ENCODE assay signal across 13 mouse cellular contexts in the genomic region with DNA sequence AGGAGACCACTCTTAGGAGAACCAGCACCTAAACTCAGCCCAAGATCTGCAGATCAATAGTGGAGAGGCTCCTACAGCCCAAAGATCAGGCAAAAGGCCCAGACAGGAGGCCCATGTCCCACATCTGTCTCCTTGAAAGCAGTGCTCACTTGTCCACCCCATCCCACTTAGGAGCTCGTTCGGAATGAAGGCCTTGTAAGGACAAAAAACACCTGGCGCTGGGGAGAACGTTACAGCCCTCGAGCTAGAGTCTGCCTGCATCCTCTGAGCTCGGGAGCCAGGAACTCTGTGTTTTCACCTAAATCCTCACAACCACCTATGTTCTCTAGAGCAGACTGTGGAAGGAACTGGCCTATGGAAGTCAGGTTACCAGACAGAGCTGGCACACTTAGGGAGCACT.
DNase-seq lines count a peak whose midpoint lies in the region; ATAC-seq and TF ChIP-seq lines count a peak whose summit lies in the region.
"Had no signal": no experiment of that assay in that cellular context is flagged by ENCODE, and none has a peak within 500 bp of the region (broad histone marks: within the 10 kb centered on the region; RNA-seq: fewer than 3 reads in every experiment).

No protein-coding gene starts in this region.

- H3K4me2 ChIP-seq in lung, embryonic 14.5 days, result no peak overlapping the region
- no peak overlapping the region for H3K4me2 ChIP-seq in embryonic facial prominence, embryonic 15.5 days (replicated peaks)

- H3K27me3 ChIP-seq in heart, adult 2 months (ENCODE audit: control insufficient read depth, insufficient read depth, low read length), result no peaks in the 10 kb centered on the region
- H3K27me3 ChIP-seq in lung, embryonic 14.5 days (ENCODE audit: insufficient read depth, low read length), result no peaks in the 10 kb centered on the region
- H3K27me3 ChIP-seq in embryonic facial prominence, embryonic 15.5 days, result no peaks in the 10 kb centered on the region

- no peak for TF ChIP-seq CTCF in heart, adult 2 months (IDR thresholded peaks at IDR 0.05)
- TF ChIP-seq CTCF in lung, embryonic 14.5 days (IDR thresholded peaks at IDR 0.05; ENCODE audit: low read depth), result no peak
- no peak for TF ChIP-seq CTCF in olfactory bulb, adult 2 months (IDR thresholded peaks at IDR 0.05; ENCODE audit: insufficient read depth, low read depth, low read length)

- DNase-seq in heart, adult 2 months, result no peak
- no peak for DNase-seq in heart, adult 8-10 months (ENCODE audit: low spot score)
- DNase-seq in lung, embryonic 14.5 days, result no peak
- no peak for DNase-seq in lung, postnatal 10 days
- no peak for DNase-seq in natural killer cell, adult 2 months (ENCODE audit: low spot score in 2 of 2)
- no peak for DNase-seq in spleen, adult 12 weeks (ENCODE audit: low spot score)
- DNase-seq: B cell, adult 2 months; cerebellum, adult 9-10 months; thymus, postnatal 4 days had no signal

- no peak overlapping the region for H3K9ac ChIP-seq in heart, adult 2 months (ENCODE audit: low read depth, low read length)
- H3K9ac ChIP-seq in lung, embryonic 14.5 days, result no peak overlapping the region
- H3K9ac ChIP-seq in embryonic facial prominence, embryonic 15.5 days, result no peak overlapping the region

- no peak for ATAC-seq in lung, embryonic 14.5 days (ENCODE audit: insufficient read depth)
- no peak for ATAC-seq in embryonic facial prominence, embryonic 15.5 days (ENCODE audit: insufficient number of reproducible peaks, low FRiP score, low TSS enrichment, low read depth)
- ATAC-seq: forebrain, embryonic 16.5 days had no signal

- no peak overlapping the region for H3K4me3 ChIP-seq in heart, adult 2 months
- H3K4me3 ChIP-seq in lung, embryonic 14.5 days (ENCODE audit: low read depth, low read length), result no peak overlapping the region
- no peak overlapping the region for H3K4me3 ChIP-seq in embryonic facial prominence, embryonic 15.5 days (replicated peaks)
- H3K4me3 ChIP-seq in olfactory bulb, adult 2 months (ENCODE audit: insufficient read depth, low read depth, low read length), result no peak overlapping the region
- H3K4me3 ChIP-seq: left cerebral cortex, adult 2 months had no signal

- intact Hi-C loops in heart, adult 2 months (cut with DNase I), result loop anchor here (2.0 kb wide), 1 partner anchor 14 kb away; no protein-coding TSS in a partner anchor

- H3K79me2 ChIP-seq in heart, adult 2 months (replicated peaks; ENCODE audit: control insufficient read depth, insufficient read depth, low read length), result no peaks in the 10 kb centered on the region

- peaks cover 20% of the 10 kb centered on the region for H3K4me1 ChIP-seq in heart, adult 2 months (ENCODE audit: control insufficient read depth, insufficient read depth, low read length)
- peaks cover 24% of the 10 kb centered on the region; the same call in 1 of the 2 replicates for H3K4me1 ChIP-seq in lung, embryonic 14.5 days (ENCODE audit: insufficient read depth)
- peaks cover 41% of the 10 kb centered on the region for H3K4me1 ChIP-seq in embryonic facial prominence, embryonic 15.5 days
- peaks cover 34% of the 10 kb centered on the region for H3K4me1 ChIP-seq in olfactory bulb, adult 2 months (ENCODE audit: control insufficient read depth, insufficient read depth, low read length)

- 52% methylated on average over 6 of the region's 6 CpGs for WGBS in heart, adult 2 months
- 15% methylated on average over 6 of the region's 6 CpGs for WGBS in lung, embryonic 14.5 days
- WGBS in embryonic facial prominence, embryonic 15.5 days, result 39% methylated on average over 6 of the region's 6 CpGs
- 37% methylated on average over 6 of the region's 6 CpGs for WGBS in olfactory bulb, adult 2 months

- H3K36me3 ChIP-seq in heart, adult 2 months (ENCODE audit: control insufficient read depth, insufficient read depth, low read length), result peaks cover 2% of the 10 kb centered on the region; the same call in 1 of the 2 replicates
- H3K36me3 ChIP-seq in lung, embryonic 14.5 days (ENCODE audit: insufficient read depth), result no peaks in the 10 kb centered on the region
- H3K36me3 ChIP-seq in embryonic facial prominence, embryonic 15.5 days, result no peaks in the 10 kb centered on the region

- no peaks in the 10 kb centered on the region for H3K9me3 ChIP-seq in lung, embryonic 14.5 days (ENCODE audit: low read depth, low read length)
- no peaks in the 10 kb centered on the region for H3K9me3 ChIP-seq in embryonic facial prominence, embryonic 15.5 days (replicated peaks)

- H3K27ac ChIP-seq in heart, adult 2 months, result peak overlapping the region; percentile 84
- peak overlapping the region; percentile 78 for H3K27ac ChIP-seq in lung, embryonic 14.5 days (ENCODE audit: low read depth)
- H3K27ac ChIP-seq in embryonic facial prominence, embryonic 15.5 days (replicated peaks), result peak overlapping the region; percentile 65; the same call in 1 of the 2 replicates
- peak overlapping the region; percentile 22 for H3K27ac ChIP-seq in olfactory bulb, adult 2 months (ENCODE audit: insufficient read depth, low read depth, low read length)
- H3K27ac ChIP-seq: left cerebral cortex, adult 2 months had no signal

- TF ChIP-seq POLR2A in heart, adult 2 months (IDR thresholded peaks at IDR 0.05; ENCODE audit: insufficient read depth, low read depth, low read length), result no peak
- no peak for TF ChIP-seq POLR2A in olfactory bulb, adult 2 months (IDR thresholded peaks at IDR 0.05; ENCODE audit: insufficient read depth, low read depth, low read length)

- no peak for TF ChIP-seq EP300 in heart, adult 2 months (IDR thresholded peaks at IDR 0.05; ENCODE audit: insufficient read depth, low read depth, low read length)

Comparison
In these comparisons a context has a peak if more than half of its experiments do, and no peak if none do; other contexts are left out.
1. H3K27ac ChIP-seq: peak in every context shown above with its lines; median percentile 84 in heart, adult 2 months; 78 in lung, embryonic 14.5 days; 65 in embryonic facial prominence, embryonic 15.5 days; 22 in olfactory bulb, adult 2 months.